Mouse (Mus musculus) midbrain, embryonic 10.5 days (tissue): ENCODE measurements around the gene Mmgt2. TPM values are rescaled to one million over a fixed set of nuclear protein-coding genes. Genes with fewer than 3 reads are reported as not detected.
"Not testable (repeated sequence)": the region's sequence is repeated elsewhere in the genome, so short reads cannot be mapped to it uniquely, and the experiment has no call there.

Experiments used
- DNase-seq: peaks from one replicate; pipeline ENCODE4 v3.0.0-alpha.2; 2017; ENCODE audit warnings: low spot score
- H3K27ac ChIP-seq: fragments of 300-500 bp; sonication (generic); replicated peaks from 2 replicates; pipeline ENCODE4 v1.5.1; 2016; ENCODE audit warnings: mild to moderate bottlenecking
- H3K27me3 ChIP-seq: fragments of 300-500 bp; sonication (generic); 2 replicates; pipeline ENCODE4 v1.6.1; 2016; ENCODE audit warnings: low read depth, mild to moderate bottlenecking; ENCODE audit not compliant: poor library complexity, severe bottlenecking
- H3K36me3 ChIP-seq: fragments of 300-500 bp; sonication (generic); 2 replicates; pipeline ENCODE4 v1.6.1; 2016; ENCODE audit warnings: mild to moderate bottlenecking, moderate library complexity
- H3K4me1 ChIP-seq: fragments of 300-500 bp; sonication (generic); 2 replicates; pipeline ENCODE4 v1.6.1; 2016
- H3K4me3 ChIP-seq: fragments of 300-500 bp; sonication (generic); 2 replicates; pipeline ENCODE4 v1.5.1; 2016; ENCODE audit warnings: mild to moderate bottlenecking, moderate library complexity
- H3K9me3 ChIP-seq: fragments of 300-500 bp; sonication (generic); replicated peaks from 2 replicates; pipeline ENCODE4 v1.6.1; 2016; ENCODE audit warnings: mild to moderate bottlenecking
- WGBS: fragments of 180-500 bp; shearing (Covaris S2); methylation state at CpG from one replicate; pipeline ENCODE4 v1.1.7; 2016; 5-methylcytosine and 5-hydroxymethylcytosine counted together
- polyA plus RNA-seq: library from polyadenylated mRNA; unstranded; fragments of >200 nt; fragmentation: Nextera tagmentation; extraction: Ambion mirVana; gene quantifications from 2 replicates; pipeline ENCODE4 v1.2.1, GENCODE M21; 2016

Mmgt2 gene
- polyA plus RNA-seq, 1 experiment from 2014 or later, result 38.7 TPM

- peak; percentile 28 for DNase-seq
- Histone ChIP-seq H3K27me3 (0 out of 2 replicates have a peak, but pooled peaks cover 3% of the 10 kb centered on the region), H3K36me3 (peaks cover 11% of the 10 kb centered on the region; the same call in 1 of the 2 replicates), H3K9me3 (no peaks in the 10 kb centered on the region), H3K4me3 (peak overlapping the region; percentile 83; the same call in 1 of the 2 replicates), H3K4me1 (peaks cover 73% of the 10 kb centered on the region), H3K27ac (no peak overlapping the region)
- 83% methylated on average over 5 of the region's 5 CpGs for WGBS
Measured at GRCm38 (mm10) chr11:62644602-62645336, 3.7 kb upstream of the Mmgt2 start.

GRCm38 (mm10) chr11:62645337-62645675, 3.2 kb upstream of the Mmgt2 start:
- H3K4me1 ChIP-seq, result peaks cover 73% of the 10 kb centered on the region
- no peak for DNase-seq
- H3K36me3 ChIP-seq, result peaks cover 11% of the 10 kb centered on the region; the same call in 1 of the 2 replicates
- WGBS, result 89% methylated on average over 4 of the region's 4 CpGs
- H3K9me3 ChIP-seq, result no peaks in the 10 kb centered on the region
- no peak overlapping the region for H3K27ac ChIP-seq
- 0 out of 2 replicates have a peak, but pooled peaks cover 3% of the 10 kb centered on the region for H3K27me3 ChIP-seq
- H3K4me3 ChIP-seq, result peak overlapping the region; percentile 83; the same call in 1 of the 2 replicates

DNA sequence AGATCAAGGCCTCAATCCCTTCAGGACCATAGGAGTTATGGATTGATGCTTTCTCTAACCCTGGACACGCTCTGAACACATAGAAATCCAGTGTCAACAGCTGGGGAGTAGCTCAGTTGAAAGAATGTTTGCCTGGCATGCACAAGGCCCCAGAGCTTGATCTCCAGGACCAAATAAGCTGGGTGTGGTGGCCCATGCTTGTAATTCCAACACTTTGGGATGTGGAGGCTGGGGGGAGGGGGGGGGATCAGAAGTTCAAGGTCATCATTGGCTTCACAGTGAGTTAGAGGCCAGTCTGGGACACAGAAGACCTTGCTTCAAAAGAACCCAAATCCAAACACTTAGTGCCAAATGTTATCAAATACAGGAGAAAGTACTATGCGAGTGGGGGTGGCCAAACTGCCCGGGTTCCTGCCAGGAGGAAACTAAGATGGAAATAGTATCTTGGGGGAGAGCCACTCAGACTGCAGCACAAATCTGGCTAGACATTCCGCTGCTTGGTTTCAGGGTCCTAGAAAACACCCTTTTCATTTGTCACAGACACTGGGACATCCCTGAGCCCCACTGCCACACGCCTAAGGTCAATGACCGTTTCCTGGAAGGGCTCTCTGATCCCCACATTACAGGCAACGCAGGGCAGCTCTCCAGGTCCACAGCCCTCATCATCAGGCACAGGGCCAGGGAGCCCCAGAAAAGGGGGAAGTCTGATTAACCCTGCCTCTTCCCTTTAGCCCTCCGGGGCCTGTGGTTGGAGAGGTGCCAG, 2.6 kb upstream of the Mmgt2 start:
- 0 out of 2 replicates have a peak, but pooled peaks cover 3% of the 10 kb centered on the region for H3K27me3 ChIP-seq
- H3K4me3 ChIP-seq, result peak overlapping the region; percentile 83; the same call in 1 of the 2 replicates
- H3K4me1 ChIP-seq, result peaks cover 77% of the 10 kb centered on the region
- H3K9me3 ChIP-seq, result no peaks in the 10 kb centered on the region
- H3K36me3 ChIP-seq, result peaks cover 15% of the 10 kb centered on the region; the same call in 1 of the 2 replicates
- H3K27ac ChIP-seq, result peak overlapping the region; percentile 10; the same call in 1 of the 2 replicates
- DNase-seq, result no peak
- WGBS, result 56% methylated on average over 8 of the region's 8 CpGs

DNA sequence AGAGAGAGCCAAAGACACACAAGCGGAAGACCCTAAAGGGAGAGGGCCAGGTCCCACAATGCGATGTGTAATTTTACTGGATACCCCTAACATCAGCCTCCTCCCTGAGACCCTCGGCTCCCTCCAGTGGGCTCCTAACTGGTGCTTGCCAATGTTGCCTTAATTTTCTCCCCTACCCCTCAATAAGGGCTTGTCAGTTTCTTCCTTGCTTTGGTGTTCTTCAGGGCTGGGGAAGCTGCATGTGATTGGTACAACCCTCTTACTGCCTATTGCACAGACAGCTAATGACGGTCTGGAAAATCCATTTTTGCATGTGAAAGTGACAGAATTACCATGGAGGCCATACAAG, 2.0 kb upstream of the Mmgt2 start:
- Histone ChIP-seq H3K36me3 (peaks cover 18% of the 10 kb centered on the region), H3K4me1 (peaks cover 77% of the 10 kb centered on the region), H3K27ac (no peak overlapping the region; the same call in 1 of the 2 replicates), H3K9me3 (no peaks in the 10 kb centered on the region), H3K4me3 (peak overlapping the region; percentile 83), H3K27me3 (0 out of 2 replicates have a peak, but pooled peaks cover 3% of the 10 kb centered on the region)
- 68% methylated on average over 4 of the region's 4 CpGs for WGBS
- DNase-seq, result no peak

DNA sequence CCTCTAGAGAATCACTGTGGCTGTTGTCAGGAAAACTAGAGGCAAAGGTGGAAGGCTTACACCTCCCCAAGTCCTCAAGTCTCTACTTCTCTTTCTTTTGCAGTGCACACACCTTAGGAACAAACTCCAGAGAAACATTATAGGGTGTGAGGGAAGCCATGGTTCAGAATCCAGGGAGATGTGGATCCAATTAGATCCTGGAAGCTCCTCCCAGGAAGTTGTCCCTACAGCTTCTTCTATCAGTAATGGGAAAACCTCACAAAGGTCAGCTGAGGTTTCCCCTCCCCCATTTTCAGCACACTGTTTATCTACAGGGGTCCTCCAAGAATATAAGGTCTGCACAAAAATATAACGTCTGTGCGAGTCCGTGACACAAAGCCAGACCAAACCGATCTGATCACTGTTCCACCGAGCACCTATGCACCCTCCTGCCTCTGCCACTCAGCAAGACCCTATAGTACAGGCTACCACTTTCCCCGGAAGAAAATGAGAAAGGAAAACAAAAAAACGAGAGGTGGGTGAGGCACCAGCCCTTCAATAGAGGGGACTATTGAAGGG, 1.4 kb upstream of the Mmgt2 start:
- Histone ChIP-seq H3K27ac (peak overlapping the region; percentile 93; the same call in 1 of the 2 replicates), H3K36me3 (peaks cover 23% of the 10 kb centered on the region), H3K9me3 (no peaks in the 10 kb centered on the region), H3K4me1 (peaks cover 79% of the 10 kb centered on the region), H3K4me3 (peak overlapping the region; percentile 83), H3K27me3 (0 out of 2 replicates have a peak, but pooled peaks cover 3% of the 10 kb centered on the region)
- DNase-seq, result no peak
- 57% methylated on average over 7 of the region's 7 CpGs for WGBS

- Histone ChIP-seq H3K36me3 (peaks cover 30% of the 10 kb centered on the region), H3K4me3 (peak within 1 kb of the TSS; percentile 83), H3K4me1 (peaks cover 73% of the 10 kb centered on the region), H3K27ac (peak within 1 kb of the TSS; percentile 93), H3K9me3 (no peaks in the 10 kb centered on the region), H3K27me3 (0 out of 2 replicates have a peak, but pooled peaks cover 3% of the 10 kb centered on the region)
- peak; percentile 36 for DNase-seq
- under 1% methylated on average over 67 of the region's 86 CpGs for WGBS
Measured at GRCm38 (mm10) chr11:62647661-62648590, 538 bp upstream of the Mmgt2 start, which contains the start of gene Lrrc75a. Gene Lrrc75a (minus strand): TSS chr11:62648523.

- WGBS, result 91% methylated on average over 4 of the region's 4 CpGs
- not testable (repeated sequence) for H3K9me3 ChIP-seq, DNase-seq, H3K27me3 ChIP-seq, H3K27ac ChIP-seq
- Histone ChIP-seq H3K4me3 (peak overlapping the region; percentile 83; the same call in 1 of the 2 replicates), H3K36me3 (peaks cover 36% of the 10 kb centered on the region), H3K4me1 (peaks cover 57% of the 10 kb centered on the region)
Measured at GRCm38 (mm10) chr11:62649803-62650202, 1.3 kb downstream of the Mmgt2 start.

DNA sequence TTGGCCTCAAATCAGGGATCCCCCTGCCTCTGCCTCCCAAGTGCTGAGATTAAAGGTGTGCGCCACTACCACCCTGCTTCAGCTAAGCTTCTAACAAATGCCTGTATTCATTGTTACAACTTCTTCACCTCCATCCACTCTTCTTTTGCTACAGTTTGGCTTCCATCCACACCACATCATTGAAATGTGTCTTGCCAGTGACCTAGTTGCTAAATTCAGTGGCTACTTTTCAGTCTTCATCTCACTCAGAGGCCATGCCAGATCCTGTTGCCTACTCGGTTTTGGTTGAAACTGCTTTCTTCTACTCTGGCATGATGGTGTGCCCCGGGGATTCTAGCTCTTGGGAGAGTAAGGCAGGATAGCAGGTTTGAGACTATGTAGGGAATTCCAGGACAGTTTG, 3.1 kb downstream of the Mmgt2 start:
- 93% methylated on average over 3 of the region's 3 CpGs for WGBS
- Histone ChIP-seq H3K27me3 (0 out of 2 replicates have a peak, but pooled peaks cover 3% of the 10 kb centered on the region), H3K36me3 (peaks cover 51% of the 10 kb centered on the region), H3K4me1 (peaks cover 39% of the 10 kb centered on the region), H3K9me3 (no peaks in the 10 kb centered on the region), H3K4me3 (no peak overlapping the region), H3K27ac (no peak overlapping the region)
- no peak for DNase-seq

DNA sequence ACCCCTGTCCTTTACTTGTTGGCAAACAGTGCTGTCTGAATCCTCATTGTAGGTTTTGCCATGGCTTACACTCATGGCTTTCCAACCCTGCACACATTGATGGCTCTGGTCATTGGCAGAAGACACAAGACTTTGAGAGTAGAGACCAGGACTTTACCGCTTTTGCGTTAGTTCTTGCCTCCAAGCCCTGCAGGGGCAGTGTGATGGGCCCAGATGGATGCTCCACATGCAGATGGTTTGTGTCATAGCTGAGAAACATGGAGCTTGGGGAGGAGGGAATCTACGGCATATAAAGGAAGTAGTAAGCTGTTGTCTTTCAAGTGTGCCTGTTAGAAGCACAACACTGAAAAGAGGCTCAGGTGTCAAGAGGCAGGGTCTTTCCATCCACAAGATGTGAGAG, 3.6 kb downstream of the Mmgt2 start:
- no peak overlapping the region for H3K27ac ChIP-seq
- 0 out of 2 replicates have a peak, but pooled peaks cover under 1% of the 10 kb centered on the region for H3K27me3 ChIP-seq
- no peak overlapping the region for H3K4me3 ChIP-seq
- peaks cover 37% of the 10 kb centered on the region for H3K4me1 ChIP-seq
- no peak for DNase-seq
- 93% methylated on average over 3 of the region's 3 CpGs for WGBS
- no peaks in the 10 kb centered on the region; the same call in 1 of the 2 replicates for H3K9me3 ChIP-seq
- peaks cover 56% of the 10 kb centered on the region for H3K36me3 ChIP-seq

- Histone ChIP-seq H3K27me3 (no peaks in the 10 kb centered on the region), H3K36me3 (peaks cover 51% of the 10 kb centered on the region), H3K4me3 (no peak overlapping the region), H3K4me1 (0 out of 2 replicates have a peak, but pooled peaks cover 3% of the 10 kb centered on the region), H3K9me3 (no peaks in the 10 kb centered on the region; the same call in 1 of the 2 replicates), H3K27ac (no peak overlapping the region)
- DNase-seq, result no peak
- WGBS, result 64% methylated on average over 4 of the region's 4 CpGs
Measured at GRCm38 (mm10) chr11:62660885-62661284, 12.4 kb downstream of the Mmgt2 start.

DNA sequence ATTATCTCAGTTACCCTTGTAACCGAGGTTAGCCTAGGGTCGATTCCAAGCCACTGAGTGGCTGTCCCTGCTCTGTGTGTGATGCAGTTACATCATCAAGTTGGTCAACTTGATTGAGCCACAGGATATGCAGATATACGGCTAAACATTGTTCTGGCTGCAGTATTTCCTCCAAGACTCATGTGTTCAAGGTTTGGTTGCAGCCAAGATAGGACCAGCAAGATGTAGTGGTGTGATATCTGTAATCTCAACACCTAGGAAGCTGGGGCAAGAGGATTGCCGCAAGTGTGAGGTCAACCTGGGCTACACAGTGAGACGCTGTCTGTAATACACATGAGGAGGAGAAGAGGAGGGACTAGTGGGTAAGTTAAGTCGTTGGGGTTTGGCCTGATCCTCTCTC, 15.8 kb downstream of the Mmgt2 start:
- Histone ChIP-seq H3K4me3 (no peak overlapping the region), H3K27ac (no peak overlapping the region), H3K4me1 (no peaks in the 10 kb centered on the region), H3K9me3 (no peaks in the 10 kb centered on the region), H3K36me3 (peaks cover 39% of the 10 kb centered on the region), H3K27me3 (no peaks in the 10 kb centered on the region)
- 87% methylated on average over 6 of the region's 6 CpGs for WGBS
- DNase-seq, result no peak
